Mouse (Mus musculus) embryonic facial prominence, embryonic 15.5 days (tissue): ENCODE measurements around the gene Abhd18. TPM values are rescaled to one million over a fixed set of nuclear protein-coding genes. Genes with fewer than 3 reads are reported as not detected.
"Not testable (repeated sequence)": the region's sequence is repeated elsewhere in the genome, so short reads cannot be mapped to it uniquely, and the experiment has no call there.

Experiments used
- ATAC-seq: fragments of 200-750 bp; cut with Nextera tagmentation; 2 replicates; pipeline ENCODE4 v1.8.0; 2017; ENCODE audit warnings: low read depth, moderate TSS enrichment; ENCODE audit not compliant: insufficient number of reproducible peaks, low FRiP score, low TSS enrichment
- H3K27ac ChIP-seq: fragments of 300-500 bp; sonication (generic); replicated peaks from 2 replicates; pipeline ENCODE4 v1.5.1; 2015; ENCODE audit warnings: mild to moderate bottlenecking, inconsistent platforms
- H3K27me3 ChIP-seq: fragments of 300-500 bp; sonication (generic); 2 replicates; pipeline ENCODE4 v1.6.1; 2015; ENCODE audit warnings: inconsistent platforms
- H3K36me3 ChIP-seq: fragments of 300-500 bp; sonication (generic); 2 replicates; pipeline ENCODE4 v1.6.1; 2015; ENCODE audit warnings: mild to moderate bottlenecking, inconsistent platforms
- H3K4me1 ChIP-seq: fragments of 300-500 bp; sonication (generic); 2 replicates; pipeline ENCODE4 v1.6.1; 2015; ENCODE audit warnings: inconsistent platforms
- H3K4me2 ChIP-seq: fragments of 300-500 bp; sonication (generic); replicated peaks from 2 replicates; pipeline ENCODE4 v1.6.1; 2015; ENCODE audit warnings: mild to moderate bottlenecking, inconsistent platforms
- H3K4me3 ChIP-seq: fragments of 300-500 bp; sonication (generic); replicated peaks from 2 replicates; pipeline ENCODE4 v1.5.1; 2015; ENCODE audit warnings: mild to moderate bottlenecking, inconsistent platforms
- H3K9ac ChIP-seq: fragments of 300-500 bp; sonication (generic); 2 replicates; pipeline ENCODE4 v1.6.1; 2015; ENCODE audit warnings: inconsistent platforms
- H3K9me3 ChIP-seq: fragments of 300-500 bp; sonication (generic); replicated peaks from 2 replicates; pipeline ENCODE4 v1.6.1; 2016; ENCODE audit warnings: inconsistent platforms
- WGBS: fragments of 180-500 bp; shearing (Covaris S2); methylation state at CpG from one replicate; pipeline ENCODE4 v1.1.7; 2015; 5-methylcytosine and 5-hydroxymethylcytosine counted together
- polyA plus RNA-seq: library from polyadenylated mRNA; unstranded; fragments of >200 nt; fragmentation: Nextera tagmentation; extraction: Ambion mirVana; gene quantifications from 2 replicates; pipeline ENCODE4 v1.2.1, GENCODE M21; 2015

Abhd18 gene
- polyA plus RNA-seq, result 9.1 and 10.3 TPM in 2 replicates

GRCm38 (mm10) chr3:40846957-40847017 is at the start of gene Abhd18:
Abhd18 (plus strand) TSS chr3:40846970.
- Histone ChIP-seq H3K9ac (peak within 1 kb of the TSS; percentile 40), H3K27ac (peak within 1 kb of the TSS; percentile 71), H3K4me2 (peak within 1 kb of the TSS; percentile 75), H3K4me3 (peak within 1 kb of the TSS; percentile 52)
- not testable (repeated sequence) for H3K36me3 ChIP-seq, H3K9me3 ChIP-seq, ATAC-seq, H3K4me1 ChIP-seq, H3K27me3 ChIP-seq
- WGBS, result 0% methylated on average over 4 of the region's 4 CpGs

DNA sequence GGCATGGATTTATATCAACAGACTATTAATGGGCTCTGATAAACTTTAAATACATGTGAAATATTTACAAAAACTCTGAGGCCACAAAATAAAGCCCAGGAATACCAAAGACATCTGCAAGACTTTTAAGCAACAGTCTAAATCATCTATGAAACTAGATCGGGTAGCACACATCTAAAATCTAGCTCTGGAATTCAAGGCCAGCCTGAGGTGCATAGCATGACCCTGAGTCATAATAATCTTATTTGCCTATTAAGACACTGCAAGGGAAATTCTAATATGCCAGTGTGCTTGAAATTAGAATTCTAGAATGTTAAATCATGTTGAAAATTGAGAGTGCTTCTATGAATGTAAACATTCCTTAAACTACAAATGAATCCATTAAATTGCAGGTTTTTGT is 48.7 kb upstream of the Abhd18 start:
- H3K27me3 ChIP-seq, result no peaks in the 10 kb centered on the region
- peaks cover 11% of the 10 kb centered on the region; the same call in 1 of the 2 replicates for H3K4me1 ChIP-seq
- H3K27ac ChIP-seq, result no peak overlapping the region
- no peaks in the 10 kb centered on the region for H3K9me3 ChIP-seq
- no peak overlapping the region for H3K4me3 ChIP-seq
- no peaks in the 10 kb centered on the region for H3K36me3 ChIP-seq
- H3K4me2 ChIP-seq, result no peak overlapping the region
- no peak overlapping the region for H3K9ac ChIP-seq
- WGBS, result 55% methylated on average over 1 of the region's 1 CpGs
- ATAC-seq, result no peak

DNA sequence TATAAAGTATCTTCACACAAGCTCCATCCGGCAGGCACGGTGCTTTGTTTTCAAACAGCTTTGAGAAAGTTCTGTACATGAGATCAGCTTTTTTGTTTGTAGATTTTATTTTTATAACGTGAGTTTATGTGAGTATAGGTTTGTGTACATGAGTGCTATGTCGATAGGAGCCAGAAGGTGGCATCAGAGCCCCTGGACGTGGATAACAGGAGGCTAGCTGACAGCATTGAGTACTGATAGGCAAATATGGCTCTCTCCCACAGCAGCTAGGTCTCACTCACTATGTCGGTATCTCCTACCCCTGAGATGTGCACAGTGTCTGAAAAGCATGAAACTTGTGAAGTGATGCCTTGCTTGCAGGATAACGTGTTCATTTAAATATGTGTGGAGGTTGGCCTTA is 48.3 kb upstream of the Abhd18 start:
- no peaks in the 10 kb centered on the region for H3K36me3 ChIP-seq
- H3K4me3 ChIP-seq, result no peak overlapping the region
- H3K4me2 ChIP-seq, result no peak overlapping the region
- H3K4me1 ChIP-seq, result peaks cover 11% of the 10 kb centered on the region; the same call in 1 of the 2 replicates
- H3K9me3 ChIP-seq, result no peaks in the 10 kb centered on the region
- no peaks in the 10 kb centered on the region for H3K27me3 ChIP-seq
- WGBS, result 38% methylated on average over 7 of the region's 7 CpGs
- no peak for ATAC-seq
- no peak overlapping the region for H3K27ac ChIP-seq
- H3K9ac ChIP-seq, result no peak overlapping the region

DNA sequence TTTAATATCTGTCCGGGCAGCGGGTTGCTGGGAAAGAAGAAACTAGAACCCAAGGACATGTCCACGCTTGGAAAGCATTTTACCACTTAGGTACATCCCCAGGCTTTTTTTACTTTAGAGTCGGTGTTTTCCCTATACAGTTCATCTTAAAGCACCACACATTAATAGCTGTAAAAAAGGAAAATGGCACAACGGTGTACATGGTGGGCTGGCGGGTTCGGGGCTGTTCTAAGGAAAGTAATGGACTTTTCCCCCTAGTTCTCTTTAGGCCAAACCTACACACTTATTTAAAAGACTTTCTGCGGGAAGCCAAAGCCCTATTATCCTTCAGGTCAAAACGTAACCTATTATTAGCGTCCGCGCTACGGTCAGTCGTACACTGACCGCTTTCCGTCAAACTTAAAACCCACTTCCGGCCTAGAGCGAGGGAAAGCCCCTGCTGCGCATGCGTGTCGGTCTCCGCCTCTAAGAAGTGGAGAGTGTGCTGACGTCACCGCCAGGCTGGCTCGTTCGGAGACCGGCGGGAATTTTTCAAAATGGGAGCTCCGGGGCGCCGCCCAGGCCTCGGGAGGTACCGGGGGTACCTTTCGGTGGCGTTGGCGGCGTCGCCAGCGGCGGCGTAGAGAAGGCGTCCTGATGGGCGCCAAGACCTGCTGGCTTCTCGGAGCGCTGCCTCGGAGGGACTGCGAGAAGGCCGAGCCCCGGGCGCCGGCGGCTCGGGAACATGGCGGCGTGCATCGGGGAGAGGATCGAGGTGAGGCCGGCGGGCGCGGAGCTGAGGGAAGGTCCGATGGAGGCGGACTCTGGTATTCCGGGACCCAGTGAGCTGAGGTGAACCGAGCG is 47.0 kb upstream of the Abhd18 start, which contains the start of gene Plk4:
TSS of gene Plk4 (plus strand) at position 490 of the 843 bp plus-strand sequence.
- H3K36me3 ChIP-seq, result no peaks in the 10 kb centered on the region
- H3K27me3 ChIP-seq, result no peaks in the 10 kb centered on the region
- H3K4me2 ChIP-seq, result peak within 1 kb of the TSS; percentile 93
- WGBS, result 2% methylated on average over 66 of the region's 66 CpGs
- H3K9ac ChIP-seq, result peak within 1 kb of the TSS; percentile 77
- peak within 1 kb of the TSS; percentile 97 for H3K4me3 ChIP-seq
- peak within 1 kb of the TSS; percentile 84 for H3K27ac ChIP-seq
- no peaks in the 10 kb centered on the region for H3K9me3 ChIP-seq
- H3K4me1 ChIP-seq, result peaks cover 11% of the 10 kb centered on the region; the same call in 1 of the 2 replicates
- peak; percentile 94 for ATAC-seq

DNA sequence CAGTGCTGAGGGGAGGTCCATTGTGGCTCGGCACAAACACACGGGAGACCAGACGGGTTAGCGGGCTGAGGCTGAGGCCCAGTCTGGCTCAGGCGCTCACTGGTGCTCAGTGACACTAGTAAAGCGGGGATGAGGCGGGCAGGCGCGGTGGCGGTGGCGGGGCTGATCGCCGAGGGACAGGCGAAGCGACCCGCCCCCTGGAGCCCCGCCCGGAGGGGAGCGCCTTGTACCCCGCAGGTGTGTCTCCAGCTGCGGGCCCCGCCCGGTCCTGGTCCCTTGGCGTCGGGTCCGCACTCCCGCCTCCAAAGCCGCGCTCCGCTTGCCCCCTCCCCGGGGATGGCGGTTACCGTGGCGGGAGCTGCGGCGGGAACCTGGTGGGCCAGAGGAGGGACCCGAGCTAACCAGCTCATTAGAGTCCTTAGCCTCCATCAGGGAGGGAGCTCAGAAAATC is 46.4 kb upstream of the Abhd18 start:
- Histone ChIP-seq H3K9ac (peak overlapping the region; percentile 77), H3K9me3 (no peaks in the 10 kb centered on the region), H3K27ac (peak overlapping the region; percentile 84), H3K4me2 (peak overlapping the region; percentile 93), H3K4me1 (peaks cover 11% of the 10 kb centered on the region; the same call in 1 of the 2 replicates), H3K27me3 (no peaks in the 10 kb centered on the region), H3K36me3 (peaks cover 6% of the 10 kb centered on the region; the same call in 1 of the 2 replicates), H3K4me3 (peak overlapping the region; percentile 97)
- WGBS, result 0% methylated on average over 34 of the region's 37 CpGs
- peak; percentile 86 for ATAC-seq

DNA sequence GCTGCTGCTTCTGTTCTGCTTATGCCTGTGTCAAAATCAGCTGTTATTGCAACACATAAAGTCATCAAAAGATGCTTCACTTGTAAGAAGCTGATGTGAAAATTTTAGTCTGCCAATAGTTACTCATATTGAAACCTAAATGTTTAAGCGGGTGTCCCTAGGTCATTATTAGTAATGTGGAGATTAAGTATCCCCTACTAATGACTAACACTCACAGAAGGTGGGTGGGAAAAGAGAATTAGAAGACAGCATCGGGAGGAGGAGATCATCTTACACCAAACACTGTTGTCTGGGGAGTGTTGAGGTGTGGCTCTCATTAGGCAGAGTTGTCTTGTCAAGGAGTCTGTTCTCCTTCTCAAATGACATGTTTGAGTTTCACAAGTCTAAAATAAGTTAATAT is 39.9 kb upstream of the Abhd18 start:
- ATAC-seq, result 0 out of 2 replicates have a peak, but pooled peaks have one; percentile 47
- no peaks in the 10 kb centered on the region for H3K27me3 ChIP-seq
- WGBS, result 46% methylated on average over 2 of the region's 2 CpGs
- H3K4me1 ChIP-seq, result no peaks in the 10 kb centered on the region
- no peak overlapping the region for H3K4me3 ChIP-seq
- H3K4me2 ChIP-seq, result no peak overlapping the region
- no peak overlapping the region for H3K27ac ChIP-seq
- no peaks in the 10 kb centered on the region for H3K9me3 ChIP-seq
- no peak overlapping the region for H3K9ac ChIP-seq
- peaks cover 31% of the 10 kb centered on the region for H3K36me3 ChIP-seq

- ATAC-seq, result no peak
- Histone ChIP-seq H3K27ac (no peak overlapping the region), H3K4me1 (no peaks in the 10 kb centered on the region), H3K4me2 (no peak overlapping the region), H3K4me3 (no peak overlapping the region), H3K36me3 (peaks cover 42% of the 10 kb centered on the region), H3K27me3 (no peaks in the 10 kb centered on the region), H3K9me3 (no peaks in the 10 kb centered on the region), H3K9ac (no peak overlapping the region)
- 92% methylated on average over 10 of the region's 10 CpGs for WGBS
Observed at GRCm38 (mm10) chr3:40808686-40809085, 38.1 kb upstream of the Abhd18 start.

DNA sequence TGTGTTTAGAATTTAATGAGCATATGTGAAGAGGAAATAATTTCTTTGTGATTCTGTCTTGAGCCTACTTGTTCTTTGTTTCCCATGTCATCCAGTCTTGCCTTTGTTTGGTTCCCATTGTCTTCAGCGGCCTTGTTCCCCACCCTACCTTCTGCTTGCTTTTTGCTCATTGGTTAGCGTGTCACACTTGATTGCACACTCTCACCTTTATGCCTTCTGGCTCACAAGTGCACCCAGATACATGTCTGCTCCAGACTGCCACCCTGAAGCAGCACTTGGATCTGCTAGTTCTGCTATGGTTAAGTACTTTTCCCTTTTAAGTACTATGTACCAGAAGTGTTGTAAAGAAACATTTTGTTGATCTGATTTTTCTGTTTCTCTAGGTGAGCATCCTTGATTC is 36.9 kb upstream of the Abhd18 start:
- H3K4me2 ChIP-seq, result no peak overlapping the region
- peaks cover 48% of the 10 kb centered on the region for H3K36me3 ChIP-seq
- H3K27ac ChIP-seq, result no peak overlapping the region
- H3K9me3 ChIP-seq, result no peaks in the 10 kb centered on the region
- H3K9ac ChIP-seq, result no peak overlapping the region
- H3K27me3 ChIP-seq, result no peaks in the 10 kb centered on the region
- H3K4me1 ChIP-seq, result no peaks in the 10 kb centered on the region
- ATAC-seq, result no peak
- WGBS, result 93% methylated on average over 2 of the region's 2 CpGs
- H3K4me3 ChIP-seq, result no peak overlapping the region

DNA sequence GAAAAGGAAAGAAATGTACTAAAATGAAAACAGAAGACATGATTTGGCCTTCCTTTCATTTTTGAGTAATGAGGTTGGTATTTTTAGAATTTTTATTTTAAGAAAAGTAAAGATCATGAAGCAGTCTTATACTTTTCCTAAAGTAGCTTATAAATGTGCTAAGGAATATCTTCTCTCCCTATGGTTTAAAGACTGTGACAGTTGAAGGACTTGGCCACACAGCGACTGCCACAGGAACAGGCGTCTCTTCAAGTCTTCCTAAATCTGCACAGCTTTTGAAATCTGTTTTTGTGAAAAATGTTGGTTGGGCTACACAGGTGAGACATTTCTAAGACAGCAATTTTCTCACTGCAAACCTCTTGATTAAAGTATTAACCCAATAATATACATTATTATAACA is 33.5 kb upstream of the Abhd18 start:
- no peak overlapping the region for H3K27ac ChIP-seq
- 92% methylated on average over 2 of the region's 2 CpGs for WGBS
- H3K4me3 ChIP-seq, result no peak overlapping the region
- no peak overlapping the region for H3K4me2 ChIP-seq
- no peaks in the 10 kb centered on the region for H3K4me1 ChIP-seq
- no peak for ATAC-seq
- no peak overlapping the region for H3K9ac ChIP-seq
- H3K36me3 ChIP-seq, result peaks cover 57% of the 10 kb centered on the region
- H3K9me3 ChIP-seq, result no peaks in the 10 kb centered on the region
- no peaks in the 10 kb centered on the region for H3K27me3 ChIP-seq

GRCm38 (mm10) chr3:40845521-40845920 is 1.2 kb upstream of the Abhd18 start:
- peak overlapping the region; percentile 52 for H3K4me3 ChIP-seq
- 59% methylated on average over 5 of the region's 6 CpGs for WGBS
- peak overlapping the region; percentile 75 for H3K4me2 ChIP-seq
- not testable (repeated sequence) for H3K36me3 ChIP-seq, H3K9ac ChIP-seq, H3K27me3 ChIP-seq, H3K27ac ChIP-seq, H3K9me3 ChIP-seq, H3K4me1 ChIP-seq, ATAC-seq

DNA sequence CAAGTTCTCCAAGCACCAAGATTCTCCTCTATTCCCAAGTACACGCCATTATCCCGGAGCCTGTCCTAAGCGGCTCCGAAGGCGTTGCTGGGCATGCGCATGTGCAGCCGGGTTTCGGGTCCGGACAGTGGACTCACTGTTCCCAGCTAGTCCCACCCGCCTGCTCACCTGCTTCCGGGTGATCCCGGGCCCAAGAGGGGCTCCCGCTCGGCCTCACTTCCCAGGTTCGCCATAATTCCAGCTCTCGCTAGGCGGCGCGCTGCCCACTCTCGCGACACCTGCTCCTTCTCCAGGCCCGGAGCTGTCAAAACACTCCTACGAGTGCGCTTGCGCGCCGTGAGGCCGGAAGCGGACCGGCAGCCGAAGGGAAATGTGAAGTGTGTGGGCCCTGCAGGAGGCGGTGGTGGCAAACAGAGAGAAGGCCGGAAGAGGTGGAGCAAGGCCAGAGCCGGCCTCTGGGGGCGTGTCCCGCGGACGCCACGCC is 255 bp upstream of the Abhd18 start, which contains the start of gene Mfsd8:
TSS of gene Mfsd8 (minus strand) at position 414 of the 484 bp plus-strand sequence.
- H3K4me1 ChIP-seq, H3K9me3 ChIP-seq, H3K36me3 ChIP-seq, H3K27me3 ChIP-seq: not testable (repeated sequence)
- peak within 1 kb of the TSS; percentile 40 for H3K9ac ChIP-seq
- peak within 1 kb of the TSS; percentile 71 for H3K27ac ChIP-seq
- WGBS, result under 1% methylated on average over 39 of the region's 39 CpGs
- H3K4me2 ChIP-seq, result peak within 1 kb of the TSS; percentile 75
- peak; percentile 98 for ATAC-seq
- H3K4me3 ChIP-seq, result peak within 1 kb of the TSS; percentile 52

- peak overlapping the region; percentile 52 for H3K4me3 ChIP-seq
- peak overlapping the region; percentile 31; the same call in 1 of the 2 replicates for H3K9ac ChIP-seq
- not testable (repeated sequence) for H3K36me3 ChIP-seq, H3K9me3 ChIP-seq, ATAC-seq, H3K27me3 ChIP-seq, H3K4me1 ChIP-seq
- 0 out of 2 replicates have a peak overlapping the region, but pooled peaks have one; percentile 44 for H3K27ac ChIP-seq
- H3K4me2 ChIP-seq, result peak overlapping the region; percentile 75
- WGBS, result under 1% methylated on average over 16 of the region's 21 CpGs
Observed at GRCm38 (mm10) chr3:40847018-40847417, 248 bp downstream of the Abhd18 start.
